Comparison of ENCODE assay signal across 16 mouse cellular contexts in genomic region chr14:48013431-48013830, GRCm38 (mm10).
DNase-seq lines count a peak whose midpoint lies in the region.
"Had no signal": no experiment of that assay in that cellular context is flagged by ENCODE, and none has a peak within 500 bp of the region (broad histone marks: within the 10 kb centered on the region; RNA-seq: fewer than 3 reads in every experiment).

No protein-coding gene starts in this region.

- intact Hi-C loops in left cerebral cortex, postnatal 4 days (cut with DNase I), result no loop called here

- DNase-seq in cerebellum, adult 11-12 months, result peak; percentile 7
- DNase-seq in cerebellum, adult 8-10 months, result no peak
- DNase-seq in heart, adult 11 months, result peak; percentile 42
- DNase-seq in heart, adult 9 months (ENCODE audit: low spot score in 2 of 2), result no peak
- peak; percentile 54 for DNase-seq in left cerebral cortex, postnatal 4 days
- DNase-seq in left cerebral cortex, adult 9 months (ENCODE audit: low spot score in 2 of 2), result no peak
- peak; percentile 20 to 23 for DNase-seq in cerebellum, postnatal 36 days
- DNase-seq in ovary, postnatal 10 days (ENCODE audit: low spot score), result no peak
- DNase-seq: adrenal gland, adult 8-10 months; adrenal gland, postnatal 36 days; B cell, adult 2 months; embryo, embryonic 11 days; gastrocnemius, adult 2 months; gastrocnemius, postnatal 25 days; heart, postnatal 10 days; heart, postnatal 4 days had no signal

Comparison
In these comparisons a context has a peak if more than half of its experiments do, and no peak if none do; other contexts are left out.
1. DNase-seq: peak in cerebellum, adult 11-12 months (single experiment), heart, adult 11 months (single experiment), left cerebral cortex, postnatal 4 days (single experiment) and cerebellum, postnatal 36 days (2 of 2); none in cerebellum, adult 8-10 months (single experiment), heart, adult 9 months (0 of 2), left cerebral cortex, adult 9 months (0 of 2) and ovary, postnatal 10 days (single experiment).